Mouse (Mus musculus) midbrain, embryonic 13.5 days (tissue): ENCODE measurements at regions not wholly inside any gene's neighbourhood (a gene's known extent, or its start where the extent isn't known, plus 50 kb on each side); places are given as distances from the start of the nearest gene placed in this dataset.

Experiments used
- ATAC-seq: fragments of 200-750 bp; cut with Nextera tagmentation; 2 replicates; pipeline ENCODE4 v1.8.0; 2017; ENCODE audit warnings: mild to moderate bottlenecking, moderate TSS enrichment, moderate library complexity
- H3K27ac ChIP-seq: fragments of 300-500 bp; sonication (generic); 2 replicates; pipeline ENCODE4 v1.5.1; 2015; ENCODE audit warnings: inconsistent platforms, mild to moderate bottlenecking, moderate library complexity
- H3K27me3 ChIP-seq: fragments of 300-500 bp; sonication (generic); 2 replicates; pipeline ENCODE4 v1.6.1; 2015; ENCODE audit warnings: mild to moderate bottlenecking, inconsistent platforms
- H3K36me3 ChIP-seq: fragments of 300-500 bp; sonication (generic); 2 replicates; pipeline ENCODE4 v1.6.1; 2015; ENCODE audit warnings: mild to moderate bottlenecking, inconsistent platforms
- H3K4me1 ChIP-seq: fragments of 300-500 bp; sonication (generic); replicated peaks from 2 replicates; pipeline ENCODE4 v1.6.1; 2015; ENCODE audit warnings: inconsistent platforms
- H3K4me2 ChIP-seq: fragments of 300-500 bp; sonication (generic); replicated peaks from 2 replicates; pipeline ENCODE4 v1.6.1; 2015; ENCODE audit warnings: moderate library complexity, mild to moderate bottlenecking, inconsistent platforms
- H3K4me3 ChIP-seq: fragments of 300-500 bp; sonication (generic); replicated peaks from 2 replicates; pipeline ENCODE4 v1.5.1; 2015; ENCODE audit warnings: mild to moderate bottlenecking, inconsistent platforms
- H3K9ac ChIP-seq: fragments of 300-500 bp; sonication (generic); replicated peaks from 2 replicates; pipeline ENCODE4 v1.6.1; 2015; ENCODE audit warnings: mild to moderate bottlenecking, inconsistent platforms
- H3K9me3 ChIP-seq: fragments of 300-500 bp; sonication (generic); 2 replicates; pipeline ENCODE4 v1.6.1; 2016; ENCODE audit warnings: mild to moderate bottlenecking, inconsistent platforms
- WGBS: fragments of 180-500 bp; shearing (Covaris S2); methylation state at CpG from one replicate; pipeline ENCODE4 v1.1.7; 2015; 5-methylcytosine and 5-hydroxymethylcytosine counted together

DNA sequence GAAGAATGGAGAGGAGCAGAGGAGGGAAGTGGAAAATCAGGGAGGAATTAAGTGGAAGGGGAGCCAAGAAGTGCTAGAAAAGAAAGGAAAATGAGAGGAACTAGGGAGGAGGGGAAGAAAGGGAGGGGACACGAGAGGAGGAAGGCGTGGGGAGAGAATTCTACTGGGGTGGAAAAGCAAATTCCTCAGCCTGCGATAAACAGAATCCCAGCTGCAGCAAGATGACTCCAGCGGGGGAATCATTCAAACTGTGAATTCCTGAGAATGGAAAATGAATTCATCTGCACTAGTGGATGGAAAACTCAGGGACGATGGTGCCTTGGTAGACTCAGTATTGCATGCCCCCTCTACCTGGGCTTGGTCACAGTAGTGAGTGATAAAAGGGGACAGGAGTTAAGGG is 322.6 kb downstream of the Bcor start:
- H3K4me2 ChIP-seq: no peak overlapping the region
- ATAC-seq: no peak
- no peak overlapping the region for H3K4me3 ChIP-seq
- whole genome bisulfite sequencing: 71% methylated on average over 5 of the region's 5 CpGs
- 0 out of 2 replicates have a peak, but pooled peaks cover 11% of the 10 kb centered on the region for H3K4me1 ChIP-seq
- H3K36me3 ChIP-seq: no peaks in the 10 kb centered on the region
- no peak overlapping the region for H3K9ac ChIP-seq
- peaks cover 12% of the 10 kb centered on the region; the same call in 1 of the 2 replicates for H3K27me3 ChIP-seq
- no peak overlapping the region for H3K27ac ChIP-seq
- H3K9me3 ChIP-seq: no peaks in the 10 kb centered on the region

DNA sequence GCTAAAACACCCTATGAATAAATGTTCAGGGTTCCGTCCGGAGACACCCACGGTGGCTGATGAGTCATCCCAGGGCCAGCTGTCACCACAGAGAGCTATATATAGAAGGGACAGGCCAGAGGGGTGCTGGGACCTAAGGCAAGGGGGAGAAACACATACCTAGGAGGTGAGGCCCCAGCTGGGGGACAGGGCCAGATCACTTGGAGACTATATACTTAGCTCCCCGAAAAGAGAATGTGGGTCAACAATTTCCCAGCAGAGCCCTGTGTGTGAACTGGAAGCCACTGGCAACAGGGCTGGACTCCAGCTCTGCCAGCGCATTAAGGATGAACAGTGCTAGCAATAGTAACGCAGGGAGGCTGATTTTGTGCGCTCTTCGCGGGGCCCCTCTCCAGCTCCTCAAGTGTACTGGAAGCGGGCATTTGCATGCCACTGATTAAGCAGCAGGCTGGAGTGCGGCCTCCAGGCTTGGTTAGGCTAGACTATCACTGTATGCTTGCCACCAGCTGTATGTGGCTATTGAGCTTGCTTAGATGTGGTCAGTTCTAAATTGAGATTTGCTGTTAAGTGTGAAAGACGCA is 320.4 kb downstream of the Bcor start:
- Histone ChIP-seq H3K9me3 (no peaks in the 10 kb centered on the region), H3K4me3 (no peak overlapping the region), H3K4me1 (0 out of 2 replicates have a peak, but pooled peaks cover 11% of the 10 kb centered on the region), H3K4me2 (no peak overlapping the region), H3K27me3 (peaks cover 12% of the 10 kb centered on the region; the same call in 1 of the 2 replicates), H3K9ac (no peak overlapping the region), H3K27ac (no peak overlapping the region), H3K36me3 (no peaks in the 10 kb centered on the region)
- whole genome bisulfite sequencing: 56% methylated on average over 12 of the region's 12 CpGs
- ATAC-seq: peak; percentile 62; the same call in 1 of the 2 replicates

DNA sequence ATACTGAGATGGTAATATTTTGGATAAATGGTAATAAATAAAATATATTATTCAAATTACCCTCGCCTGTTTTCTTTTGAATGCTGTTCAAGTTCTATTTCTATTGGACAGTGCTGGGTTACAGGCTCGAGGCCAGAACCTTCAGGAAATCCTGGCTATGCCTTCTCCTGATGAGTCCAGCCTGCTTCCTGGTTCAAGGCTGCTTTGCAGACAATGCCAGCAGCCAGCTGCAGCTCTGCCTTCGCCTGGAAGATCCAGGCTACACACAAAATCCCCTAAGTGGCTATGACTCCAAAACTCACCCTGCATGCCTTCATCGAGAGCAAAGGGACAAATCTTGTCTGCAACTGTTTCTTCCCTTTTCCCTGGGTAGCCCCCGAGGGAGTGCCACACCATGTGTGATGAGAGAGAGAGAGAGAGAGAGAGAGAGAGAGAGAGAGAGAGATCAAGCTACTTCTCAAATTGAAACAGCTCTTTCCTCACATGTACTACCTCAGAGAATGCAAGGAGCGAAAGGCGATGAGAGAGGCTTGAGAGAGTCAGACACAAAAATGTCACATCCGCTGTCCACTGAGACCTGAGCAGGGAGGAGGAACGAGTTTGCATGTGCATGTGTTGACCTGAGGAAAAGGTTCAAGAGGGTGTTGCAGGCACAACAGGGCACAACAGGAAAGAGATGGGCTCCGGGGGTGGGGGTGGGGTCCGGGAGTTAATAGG is 319.7 kb downstream of the Bcor start:
- no peak for ATAC-seq
- Histone ChIP-seq H3K9me3 (no peaks in the 10 kb centered on the region), H3K4me1 (0 out of 2 replicates have a peak, but pooled peaks cover 11% of the 10 kb centered on the region), H3K4me2 (no peak overlapping the region), H3K4me3 (no peak overlapping the region), H3K27ac (no peak overlapping the region), H3K36me3 (no peaks in the 10 kb centered on the region), H3K27me3 (peaks cover 12% of the 10 kb centered on the region; the same call in 1 of the 2 replicates), H3K9ac (no peak overlapping the region)
- WGBS: 50% methylated on average over 11 of the region's 11 CpGs

DNA sequence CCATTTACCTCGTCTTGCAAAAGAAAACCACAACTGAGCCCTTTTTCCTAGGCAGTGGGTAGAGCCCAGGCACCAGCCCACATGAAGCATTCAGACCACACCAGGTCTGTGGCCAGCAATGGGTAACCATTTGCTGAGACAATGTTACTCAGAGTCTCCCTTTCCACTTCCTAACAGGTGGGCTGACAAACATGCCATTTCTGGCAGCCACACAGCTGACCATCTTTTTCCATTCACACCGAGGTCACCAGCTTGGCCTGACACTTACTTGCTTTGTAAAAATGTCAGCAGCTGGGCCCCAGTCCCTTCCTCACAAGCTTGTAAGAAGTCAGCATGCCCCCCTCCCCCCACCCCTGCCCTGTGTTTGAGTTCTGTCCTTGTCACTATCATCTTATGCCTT is 314.6 kb downstream of the Bcor start:
- 76% methylated on average over 2 of the region's 2 CpGs for WGBS
- H3K4me3 ChIP-seq: no peak overlapping the region
- no peaks in the 10 kb centered on the region for H3K36me3 ChIP-seq
- H3K4me2 ChIP-seq: no peak overlapping the region
- no peaks in the 10 kb centered on the region for H3K9me3 ChIP-seq
- ATAC-seq: no peak
- H3K27me3 ChIP-seq: no peaks in the 10 kb centered on the region
- no peak overlapping the region for H3K27ac ChIP-seq
- H3K4me1 ChIP-seq: 0 out of 2 replicates have a peak, but pooled peaks cover 2% of the 10 kb centered on the region
- no peak overlapping the region for H3K9ac ChIP-seq

- peaks cover 5% of the 10 kb centered on the region for H3K4me1 ChIP-seq
- H3K4me2 ChIP-seq: no peak overlapping the region
- no peak overlapping the region for H3K27ac ChIP-seq
- no peak overlapping the region for H3K4me3 ChIP-seq
- ATAC-seq: no peak
- H3K9ac ChIP-seq: no peak overlapping the region
- H3K27me3 ChIP-seq: peaks cover 36% of the 10 kb centered on the region
- 78% methylated on average over 4 of the region's 4 CpGs for WGBS
- no peaks in the 10 kb centered on the region for H3K36me3 ChIP-seq
- H3K9me3 ChIP-seq: no peaks in the 10 kb centered on the region
Measured at GRCm38 (mm10) chrX:11855910-11856309, 304.2 kb downstream of the Bcor start.

- no peak overlapping the region for H3K27ac ChIP-seq
- H3K27me3 ChIP-seq: peaks cover 46% of the 10 kb centered on the region
- H3K4me1 ChIP-seq: peaks cover 20% of the 10 kb centered on the region
- no peaks in the 10 kb centered on the region for H3K9me3 ChIP-seq
- no peaks in the 10 kb centered on the region for H3K36me3 ChIP-seq
- H3K4me2 ChIP-seq: no peak overlapping the region
- WGBS: 49% methylated on average over 9 of the region's 9 CpGs
- H3K9ac ChIP-seq: no peak overlapping the region
- ATAC-seq: no peak
- H3K4me3 ChIP-seq: no peak overlapping the region
Measured at GRCm38 (mm10) chrX:11859396-11859795, 300.8 kb downstream of the Bcor start.

- H3K4me1 ChIP-seq: peaks cover 20% of the 10 kb centered on the region
- WGBS: 50% methylated on average over 11 of the region's 11 CpGs
- H3K9me3 ChIP-seq: no peaks in the 10 kb centered on the region
- no peak overlapping the region for H3K4me2 ChIP-seq
- H3K4me3 ChIP-seq: no peak overlapping the region
- H3K27me3 ChIP-seq: peaks cover 46% of the 10 kb centered on the region
- ATAC-seq: no peak
- no peak overlapping the region for H3K9ac ChIP-seq
- no peaks in the 10 kb centered on the region for H3K36me3 ChIP-seq
- H3K27ac ChIP-seq: peak overlapping the region; percentile 44; the same call in 1 of the 2 replicates
Measured at GRCm38 (mm10) chrX:11861119-11861708, 298.9 kb downstream of the Bcor start.

GRCm38 (mm10) chrX:11861892-11862291 is 298.3 kb downstream of the Bcor start:
- Histone ChIP-seq H3K36me3 (no peaks in the 10 kb centered on the region), H3K9ac (no peak overlapping the region), H3K4me2 (no peak overlapping the region), H3K4me1 (peaks cover 20% of the 10 kb centered on the region), H3K27me3 (peaks cover 46% of the 10 kb centered on the region), H3K9me3 (no peaks in the 10 kb centered on the region), H3K27ac (peak overlapping the region; percentile 51; the same call in 1 of the 2 replicates), H3K4me3 (no peak overlapping the region)
- ATAC-seq: 0 out of 2 replicates have a peak, but pooled peaks have one; percentile 11
- 31% methylated on average over 8 of the region's 8 CpGs for WGBS

GRCm38 (mm10) chrX:11863106-11863505 is 297.0 kb downstream of the Bcor start:
- 26% methylated on average over 3 of the region's 3 CpGs for WGBS
- ATAC-seq: no peak
- peaks cover 36% of the 10 kb centered on the region for H3K27me3 ChIP-seq

DNA sequence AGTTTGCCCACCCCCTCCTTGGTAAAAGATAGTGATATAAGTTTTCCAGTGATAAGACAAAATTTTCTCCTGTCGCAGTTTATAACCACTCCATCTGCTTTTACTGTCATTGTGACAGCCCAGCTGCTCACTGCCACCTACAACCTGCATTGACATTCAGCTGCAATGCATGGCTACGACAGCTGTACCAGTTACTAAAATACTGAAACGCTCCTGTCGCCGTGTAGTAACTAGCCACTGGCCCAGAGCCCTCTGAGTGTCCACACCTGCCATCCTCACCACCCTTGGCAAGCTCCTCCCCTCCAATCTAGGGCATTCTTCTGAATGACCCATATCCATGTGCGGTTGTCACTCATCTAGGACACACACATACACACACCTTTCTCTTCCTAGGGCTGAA is 286.2 kb downstream of the Bcor start:
- WGBS: 87% methylated on average over 6 of the region's 6 CpGs
- no peak overlapping the region for H3K9ac ChIP-seq
- H3K36me3 ChIP-seq: no peaks in the 10 kb centered on the region
- peaks cover 3% of the 10 kb centered on the region; the same call in 1 of the 2 replicates for H3K27me3 ChIP-seq
- no peak overlapping the region for H3K4me2 ChIP-seq
- no peaks in the 10 kb centered on the region for H3K9me3 ChIP-seq
- no peak for ATAC-seq
- no peak overlapping the region for H3K4me3 ChIP-seq
- H3K4me1 ChIP-seq: no peaks in the 10 kb centered on the region
- no peak overlapping the region for H3K27ac ChIP-seq

More at GRCm38 (mm10) chrX:11863106-11863505, 297.0 kb downstream of the Bcor start:
- Histone ChIP-seq H3K4me2 (no peak overlapping the region), H3K9me3 (no peaks in the 10 kb centered on the region), H3K36me3 (no peaks in the 10 kb centered on the region), H3K4me1 (peaks cover 20% of the 10 kb centered on the region), H3K4me3 (no peak overlapping the region), H3K9ac (no peak overlapping the region), H3K27ac (no peak overlapping the region)

- Histone ChIP-seq H3K4me2 (no peak overlapping the region), H3K27me3 (peaks cover 3% of the 10 kb centered on the region; the same call in 1 of the 2 replicates), H3K4me3 (no peak overlapping the region), H3K27ac (no peak overlapping the region), H3K36me3 (no peaks in the 10 kb centered on the region), H3K9ac (no peak overlapping the region), H3K4me1 (no peaks in the 10 kb centered on the region), H3K9me3 (no peaks in the 10 kb centered on the region)
- no peak for ATAC-seq
- 87% methylated on average over 7 of the region's 7 CpGs for WGBS
Measured at GRCm38 (mm10) chrX:11876636-11877035, 283.5 kb downstream of the Bcor start.

DNA sequence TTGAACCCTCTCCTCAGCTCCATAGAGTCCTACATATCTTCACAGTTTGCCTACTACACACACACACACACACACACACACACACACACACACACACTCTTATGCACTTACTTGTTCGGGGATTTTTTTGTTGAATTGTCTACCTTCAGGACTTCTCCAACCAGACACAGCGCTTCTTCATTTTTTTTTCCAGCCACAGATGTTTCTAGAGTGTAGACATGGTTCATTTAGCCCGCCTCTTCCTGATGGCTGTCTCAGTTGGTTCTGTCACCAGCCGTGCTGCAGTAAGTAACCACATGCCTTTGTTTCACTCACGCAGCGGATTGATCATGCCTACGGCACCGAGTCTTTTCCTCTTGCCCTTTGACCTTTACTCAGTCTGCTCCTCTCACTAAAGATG is 282.1 kb downstream of the Bcor start:
- no peak overlapping the region for H3K27ac ChIP-seq
- peaks cover 9% of the 10 kb centered on the region; the same call in 1 of the 2 replicates for H3K27me3 ChIP-seq
- H3K9me3 ChIP-seq: no peaks in the 10 kb centered on the region
- 75% methylated on average over 8 of the region's 8 CpGs for WGBS
- no peak for ATAC-seq
- H3K36me3 ChIP-seq: no peaks in the 10 kb centered on the region
- H3K9ac ChIP-seq: no peak overlapping the region
- H3K4me1 ChIP-seq: no peaks in the 10 kb centered on the region
- H3K4me2 ChIP-seq: no peak overlapping the region
- H3K4me3 ChIP-seq: no peak overlapping the region
